Mouse (Mus musculus) kidney, embryonic 14.5 days (tissue): ENCODE measurements around the gene Ccz1. TPM values are rescaled to one million over a fixed set of nuclear protein-coding genes. Genes with fewer than 3 reads are reported as not detected.

Experiments used
- polyA plus RNA-seq: library from polyadenylated mRNA; unstranded; fragments of >200 nt; fragmentation: Nextera tagmentation; extraction: Ambion mirVana; gene quantifications from 2 replicates; pipeline ENCODE4 v1.2.1, GENCODE M21; 2014

Gene Ccz1
- polyA plus RNA-seq, 1 experiment from 2014 or later = 97.1 TPM

Other genes starting within 250 kb of the Ccz1 start
- 31.5 and 49.9 TPM in 2 replicates for gene Eif2ak1, start 197.1 kb downstream of the Ccz1 start, polyA plus RNA-seq
- gene Ankrd61, start 117.2 kb downstream of the Ccz1 start, polyA plus RNA-seq = 0.31 and 0.36 TPM in 2 replicates
- gene Aimp2, start 105.0 kb downstream of the Ccz1 start, polyA plus RNA-seq = 113 and 120 TPM in 2 replicates
- 27.2 and 37.5 TPM in 2 replicates for gene Pms2, start 104.9 kb downstream of the Ccz1 start, polyA plus RNA-seq
- gene Gm42421, start 86.7 kb downstream of the Ccz1 start, polyA plus RNA-seq = 0.50 and 0.64 TPM in 2 replicates
- 0.54 and 0.68 TPM in 2 replicates for gene Rsph10b, start 81.8 kb downstream of the Ccz1 start, polyA plus RNA-seq
- 6.5 and 8.2 TPM in 2 replicates for gene Ocm, start 11.8 kb upstream of the Ccz1 start, polyA plus RNA-seq
- gene Lmtk2, start 85.6 kb upstream of the Ccz1 start, polyA plus RNA-seq = 4.1 and 6.8 TPM in 2 replicates
- gene Bhlha15, start 175.4 kb upstream of the Ccz1 start, polyA plus RNA-seq = 0.28 TPM in 1 of 2 replicates, not detected in the other
- 13.9 and 16.4 TPM in 2 replicates for gene Tecpr1, start 208.7 kb upstream of the Ccz1 start, polyA plus RNA-seq
- gene Bri3, start 229.6 kb upstream of the Ccz1 start, polyA plus RNA-seq = 136 and 148 TPM in 2 replicates